Mouse (Mus musculus): ENCODE measurements around the gene Mxra8.

Mxra8 gene

GRCm38 (mm10) chr4:155837404-155838010 lies 2.0 kb upstream of the Mxra8 start:
- DNase-seq (ENCODE audit: low spot score) = no peak

- no peak for DNase-seq (ENCODE audit: low spot score)
These were observed 1.0 kb upstream of the Mxra8 start for GRCm38 (mm10) chr4:155838187-155839153.

GRCm38 (mm10) chr4:155840076-155841002 lies 859 bp downstream of the Mxra8 start:
- DNase-seq (ENCODE audit: low spot score) = no peak

- no peak for DNase-seq (ENCODE audit: low spot score)
These were observed 1.5 kb downstream of the Mxra8 start for GRCm38 (mm10) chr4:155841003-155841454.

- no peak for DNase-seq (ENCODE audit: low spot score)
These were observed 2.3 kb downstream of the Mxra8 start for GRCm38 (mm10) chr4:155841651-155842270.

- DNase-seq (ENCODE audit: low spot score) = no peak
These were observed 3.8 kb downstream of the Mxra8 start for GRCm38 (mm10) chr4:155843231-155843630.

GRCm38 (mm10) chr4:155846871-155847578 lies 7.5 kb downstream of the Mxra8 start, which contains the start of gene Dvl1:
Gene Dvl1 (plus strand): TSS chr4:155847402.
- DNase-seq (ENCODE audit: low spot score) = peak; percentile 84

GRCm38 (mm10) chr4:155847591-155848352 lies 8.3 kb downstream of the Mxra8 start:
- no peak for DNase-seq (ENCODE audit: low spot score)

- DNase-seq (ENCODE audit: low spot score) = no peak
These were observed 9.1 kb downstream of the Mxra8 start for GRCm38 (mm10) chr4:155848434-155849095.

- DNase-seq (ENCODE audit: low spot score) = no peak
These were observed 9.9 kb downstream of the Mxra8 start for GRCm38 (mm10) chr4:155849391-155849790.

- no peak for DNase-seq (ENCODE audit: low spot score)
These were observed 10.4 kb downstream of the Mxra8 start for GRCm38 (mm10) chr4:155849792-155850451.

- no peak for DNase-seq (ENCODE audit: low spot score)
These were observed 11.9 kb downstream of the Mxra8 start for GRCm38 (mm10) chr4:155851368-155851767.

- DNase-seq (ENCODE audit: low spot score) = no peak
These were observed 12.5 kb downstream of the Mxra8 start for GRCm38 (mm10) chr4:155851951-155852411.

- no peak for DNase-seq (ENCODE audit: low spot score)
These were observed 13.9 kb downstream of the Mxra8 start for GRCm38 (mm10) chr4:155853421-155853820.

GRCm38 (mm10) chr4:155854991-155855390 lies 15.5 kb downstream of the Mxra8 start:
- no peak for DNase-seq (ENCODE audit: low spot score)

GRCm38 (mm10) chr4:155856071-155856470 lies 16.6 kb downstream of the Mxra8 start:
- no peak for DNase-seq (ENCODE audit: low spot score)

- no peak for DNase-seq (ENCODE audit: low spot score)
These were observed 17.4 kb downstream of the Mxra8 start for GRCm38 (mm10) chr4:155856881-155857280.

GRCm38 (mm10) chr4:155859318-155859717 lies 19.8 kb downstream of the Mxra8 start:
- no peak for DNase-seq (ENCODE audit: low spot score)

- no peak for DNase-seq (ENCODE audit: low spot score)
These were observed 22.3 kb downstream of the Mxra8 start for GRCm38 (mm10) chr4:155861787-155862186.

All from left cerebral cortex, adult 11 months (tissue).